Mouse (Mus musculus) kidney, adult 9 months (tissue): Measurements from ENCODE around the gene Cdh26.

Source experiments
- DNase-seq: peaks from one replicate; pipeline ENCODE4 v3.0.0; 2022

Cdh26 gene

GRCm38 (mm10) chr2:178430231-178430630 is at the start of gene Cdh26:
Gene Cdh26, plus strand, starts transcription at chr2:178430531.
- DNase-seq: no peak

DNA sequence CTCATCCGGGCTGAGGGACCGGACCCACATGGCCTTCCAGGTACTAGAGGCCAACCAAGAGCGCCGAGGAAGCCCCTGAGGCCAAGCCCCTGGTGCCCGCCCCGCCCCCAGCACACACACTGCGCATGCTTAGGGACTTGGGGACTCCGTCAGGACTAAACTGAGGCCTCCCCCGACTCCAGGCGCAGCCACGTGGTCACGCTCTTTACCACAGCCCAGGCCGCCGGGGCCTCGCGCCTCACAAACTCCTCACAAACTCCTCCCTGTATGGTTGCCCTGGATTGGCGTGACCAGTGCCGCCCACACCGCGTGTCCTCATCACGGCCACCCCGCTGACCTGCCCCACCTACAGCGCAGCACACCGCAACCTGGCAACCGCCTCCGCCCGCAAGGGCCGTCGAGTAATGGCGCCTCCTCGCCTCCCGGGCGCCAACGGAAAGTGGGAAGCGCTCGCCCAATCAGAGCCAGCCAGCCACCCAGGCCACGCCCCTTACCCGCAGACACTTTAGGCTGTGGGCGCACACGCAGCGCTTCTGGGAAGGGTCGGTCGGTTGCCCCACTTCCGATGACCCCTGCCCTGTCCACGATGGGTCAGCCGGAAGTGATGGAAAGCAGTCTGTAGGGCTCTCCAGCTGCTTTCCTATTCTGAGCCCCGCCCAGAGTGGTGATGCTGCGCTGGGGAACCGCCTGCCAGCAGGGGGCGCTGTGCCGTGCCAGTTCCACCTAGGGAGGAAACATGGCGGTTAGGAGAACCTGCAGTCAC is 23.1 kb upstream of the Cdh26 start, which contains the start of gene Sycp2:
Sycp2 (minus strand) TSS at position 633 of the 763 bp plus-strand sequence.
- DNase-seq: no peak

DNA sequence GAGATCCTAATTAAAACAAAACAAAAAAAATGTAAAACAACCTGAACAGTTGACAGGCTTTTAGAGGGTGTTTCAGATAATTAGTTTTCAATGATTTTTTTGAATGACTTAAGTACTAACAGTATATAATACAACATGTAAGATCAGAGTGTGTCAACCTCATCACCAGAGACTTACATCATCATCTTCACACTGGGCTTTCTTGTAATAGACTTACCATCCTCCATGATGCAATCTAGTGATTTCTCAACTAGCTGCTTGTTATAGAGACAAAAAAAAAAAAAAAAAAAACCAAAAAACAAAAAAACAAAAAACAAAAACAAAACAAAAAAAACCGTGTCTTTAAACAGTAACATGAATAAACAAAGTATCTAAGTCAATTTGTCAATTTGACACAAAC is 21.3 kb upstream of the Cdh26 start:
- DNase-seq: no peak

- no peak for DNase-seq
Measured at GRCm38 (mm10) chr2:178410286-178410685, 20.0 kb upstream of the Cdh26 start.

GRCm38 (mm10) chr2:178412598-178412997 is 17.7 kb upstream of the Cdh26 start:
- no peak for DNase-seq

DNA sequence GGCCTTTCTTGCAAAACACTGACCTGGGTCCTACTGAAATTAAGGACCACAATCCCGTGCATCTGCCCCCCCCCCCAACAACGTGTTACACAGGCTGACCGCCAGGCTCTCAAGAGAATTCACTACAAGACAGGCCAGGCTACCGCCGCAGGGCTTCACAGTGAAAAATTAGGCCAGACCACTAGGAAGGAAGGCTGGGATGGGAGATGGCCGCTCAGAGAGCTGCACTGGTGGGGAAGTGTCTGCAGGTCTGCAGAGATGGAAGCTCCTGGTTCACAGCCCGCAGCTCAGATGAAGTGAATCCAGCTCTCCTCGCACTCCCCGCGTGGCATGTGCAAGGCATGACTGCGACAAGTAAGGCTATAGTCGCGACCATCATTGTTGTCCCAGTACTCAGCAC is 17.2 kb upstream of the Cdh26 start:
- DNase-seq: no peak

DNA sequence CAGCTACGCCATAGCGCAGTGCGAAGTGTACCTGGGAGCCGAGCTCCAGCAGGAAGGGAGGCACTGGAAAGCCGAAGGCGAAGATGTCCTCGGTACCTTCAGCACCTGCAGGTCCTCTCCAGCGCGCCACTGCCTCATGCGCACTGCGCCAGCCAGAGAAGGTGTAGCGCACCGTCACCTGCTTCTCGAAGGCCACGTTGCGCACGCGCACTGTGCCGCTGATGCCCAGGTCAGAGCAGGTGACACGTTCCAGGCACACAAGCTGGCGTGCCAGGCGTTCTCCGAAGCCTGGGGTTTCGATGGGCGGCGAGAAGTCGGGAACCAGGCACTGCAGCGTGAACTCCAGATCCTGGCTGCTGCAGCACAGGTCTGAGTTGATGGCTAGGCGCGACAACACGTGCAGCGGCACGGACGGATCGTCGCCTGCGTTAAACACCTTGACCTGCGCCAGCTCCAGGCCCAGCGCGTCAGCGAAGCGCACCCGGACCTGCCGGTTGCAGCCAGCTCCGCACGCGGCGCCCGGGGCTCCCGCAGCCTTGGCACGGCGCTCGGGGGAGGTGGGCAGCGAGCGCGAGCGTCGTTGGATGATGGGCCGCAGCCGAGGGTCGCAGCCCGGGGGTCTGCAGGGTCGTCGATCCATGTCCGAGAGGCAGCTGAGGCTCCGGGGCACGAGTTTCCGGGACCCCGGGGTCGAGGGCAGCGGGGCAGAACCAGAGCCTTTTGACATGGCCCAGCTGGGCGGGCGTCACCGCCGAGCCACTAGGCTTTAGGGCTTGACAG is 16.7 kb upstream of the Cdh26 start:
- DNase-seq: no peak

DNA sequence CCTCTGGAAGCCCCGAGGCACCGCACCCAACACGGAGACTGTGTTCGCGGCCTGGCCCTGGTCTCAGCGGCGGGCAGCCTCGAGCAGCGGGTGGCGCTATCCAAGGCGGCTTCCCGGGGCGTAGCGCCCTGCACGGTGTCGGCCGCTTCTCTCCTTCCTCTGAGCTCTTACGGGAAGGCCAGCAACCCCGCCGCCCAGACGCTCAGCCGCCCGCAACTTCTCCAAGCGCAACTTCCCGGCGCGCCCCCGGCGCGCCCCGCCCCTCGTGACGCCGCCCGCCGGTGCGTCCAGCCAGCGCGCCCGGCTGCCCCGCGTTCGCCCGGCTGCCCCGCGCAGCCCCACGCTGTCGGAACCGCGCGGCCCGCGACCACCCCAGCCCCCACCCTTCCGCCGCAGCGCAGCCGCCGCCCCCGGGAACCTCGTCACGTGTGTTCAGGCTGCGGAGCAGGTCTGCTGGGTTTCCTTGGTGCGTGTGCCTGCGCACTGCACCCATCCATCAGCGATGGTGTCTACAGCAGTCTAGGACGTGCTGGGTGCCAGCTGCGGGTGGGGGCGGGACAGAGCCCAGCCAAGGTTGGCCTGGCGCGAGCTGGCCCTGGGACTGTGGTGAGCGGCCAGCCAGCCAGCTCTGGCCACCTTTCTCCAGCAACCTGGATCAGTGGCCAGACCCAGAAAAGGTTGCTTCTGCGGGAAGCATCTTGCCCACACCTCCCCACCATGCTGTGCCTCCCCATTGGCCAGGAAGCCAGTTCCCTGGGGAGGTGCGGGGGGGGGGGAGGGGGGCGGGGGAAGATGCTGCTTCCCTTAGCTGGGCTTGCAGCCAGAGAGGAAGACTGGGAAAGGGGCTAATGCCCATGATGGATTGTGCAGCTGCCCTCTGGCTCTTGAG is 15.8 kb upstream of the Cdh26 start, which contains the start of the genes Ppp1r3d and Fam217b:
Ppp1r3d (minus strand) TSS at position 212 of the 889 bp plus-strand sequence.
Fam217b (plus strand) TSS at position 264 of the 889 bp plus-strand sequence.
- peak; percentile 40 for DNase-seq

DNA sequence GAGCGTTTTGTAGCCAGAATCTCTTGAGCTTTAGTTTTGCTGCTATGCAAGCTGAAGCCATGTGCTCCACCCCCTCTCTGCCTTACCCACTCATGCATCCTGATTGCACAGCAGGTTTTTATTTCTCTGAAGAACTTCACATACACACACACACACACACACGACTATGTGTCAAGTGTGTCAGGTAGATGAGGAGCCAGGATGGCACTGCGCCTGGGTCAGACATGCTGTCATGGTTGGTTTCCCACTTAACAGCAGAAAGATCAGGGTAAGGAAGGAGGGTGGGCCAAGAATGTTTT is 15.2 kb upstream of the Cdh26 start:
- DNase-seq: no peak

DNA sequence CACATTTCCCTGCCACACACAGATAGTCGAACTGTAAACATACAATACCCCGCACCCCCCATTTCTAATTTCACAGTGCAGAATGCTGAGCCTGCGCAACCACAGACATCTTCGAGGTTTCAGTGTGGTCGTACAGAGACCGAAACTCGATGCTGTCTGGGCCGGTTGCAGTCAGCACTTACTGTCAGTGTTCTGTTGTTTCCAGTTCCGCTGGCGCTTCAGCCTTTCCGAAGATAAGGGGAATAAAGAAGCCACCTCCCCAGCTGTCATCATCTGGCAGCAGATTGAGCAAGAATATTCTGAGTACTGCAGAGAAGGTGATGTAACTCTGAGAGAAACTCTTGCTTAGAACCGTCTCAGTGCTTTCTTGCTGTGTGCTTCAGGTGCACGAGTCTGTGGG is 13.9 kb upstream of the Cdh26 start:
- no peak for DNase-seq

- no peak for DNase-seq
Measured at GRCm38 (mm10) chr2:178416970-178417369, 13.4 kb upstream of the Cdh26 start.

- DNase-seq: no peak
Measured at GRCm38 (mm10) chr2:178420576-178420975, 9.8 kb upstream of the Cdh26 start.

- no peak for DNase-seq
Measured at GRCm38 (mm10) chr2:178421603-178422002, 8.7 kb upstream of the Cdh26 start.

DNA sequence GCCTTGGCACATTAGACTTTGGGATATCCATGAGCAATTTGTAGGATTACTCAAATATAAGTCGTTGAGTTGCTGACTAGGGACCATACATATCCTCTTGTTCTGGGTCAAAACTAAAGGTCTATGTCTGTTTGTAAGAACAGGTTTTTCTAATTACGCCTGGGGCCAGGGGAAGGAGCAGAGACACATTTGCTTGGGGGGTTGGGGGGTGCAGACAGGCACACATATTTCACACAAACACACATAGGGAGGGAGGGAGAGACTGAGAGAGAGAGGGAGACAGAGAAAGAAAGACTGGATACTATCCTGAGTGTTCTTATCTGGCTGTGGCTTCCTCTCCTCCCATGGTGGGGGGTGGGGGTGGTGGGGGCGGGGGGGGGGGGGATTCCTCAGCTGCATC is 8.1 kb upstream of the Cdh26 start:
- no peak for DNase-seq

DNA sequence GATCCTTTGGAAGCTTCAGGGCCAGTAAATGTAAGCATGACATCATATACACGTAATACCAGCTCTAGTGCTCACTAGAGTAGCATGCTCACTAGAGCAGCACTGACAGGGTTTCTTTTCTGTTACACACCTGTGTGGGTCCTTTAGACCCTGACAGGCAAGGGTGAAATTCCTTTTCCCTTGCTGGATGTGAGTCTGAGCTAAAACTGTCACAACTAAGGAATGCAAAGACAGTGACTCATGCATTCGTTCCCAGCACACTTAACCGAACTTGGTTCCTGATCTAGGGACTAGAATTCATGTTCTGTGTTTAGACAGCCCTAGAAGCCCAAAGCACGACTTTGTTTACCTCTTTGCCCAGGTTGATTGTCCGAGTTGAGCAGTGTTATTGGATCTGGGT is 7.1 kb upstream of the Cdh26 start:
- DNase-seq: no peak

DNA sequence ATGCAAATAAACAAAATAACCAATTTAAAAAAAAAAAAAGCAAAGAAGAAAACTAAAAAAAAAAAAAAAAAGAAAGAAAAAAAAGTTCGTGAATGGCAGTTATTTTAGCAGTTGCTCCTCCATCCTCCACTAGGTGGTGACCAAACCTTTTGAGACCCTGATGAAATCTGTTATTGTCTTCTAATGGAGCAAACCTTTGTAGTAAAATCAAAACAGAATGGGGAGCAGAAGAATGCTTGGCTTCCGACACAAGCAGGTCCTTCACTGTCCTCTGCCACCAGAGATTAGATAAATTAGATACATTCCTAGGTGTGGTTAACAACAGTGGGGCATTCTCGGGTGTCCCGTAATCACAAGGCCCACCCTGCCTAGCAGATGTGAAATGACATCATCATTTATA is 4.1 kb upstream of the Cdh26 start:
- DNase-seq: peak; percentile 31

GRCm38 (mm10) chr2:178427181-178427580 is 3.1 kb upstream of the Cdh26 start:
- DNase-seq: no peak

GRCm38 (mm10) chr2:178428183-178428582 is 2.1 kb upstream of the Cdh26 start:
- DNase-seq: no peak

DNA sequence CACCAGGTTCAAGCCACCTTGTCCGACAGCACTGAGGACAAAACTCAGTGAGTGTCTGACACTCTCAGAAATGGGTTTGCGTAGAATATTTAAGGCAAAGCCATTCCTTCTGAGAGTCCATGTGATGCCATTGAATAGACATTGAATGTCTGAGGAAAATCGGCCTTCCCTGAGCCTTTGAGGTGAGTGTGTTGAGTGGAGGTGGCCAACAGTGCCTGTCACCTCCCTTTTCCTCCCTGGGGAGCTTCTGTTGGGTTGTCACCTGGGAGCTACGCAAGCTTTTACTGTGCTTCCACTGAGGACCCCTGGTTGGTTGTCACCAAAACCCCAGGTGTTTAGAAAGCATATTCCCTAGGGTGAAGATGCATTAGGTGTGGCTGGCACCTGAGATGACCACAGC is 1.7 kb upstream of the Cdh26 start:
- DNase-seq: no peak

DNA sequence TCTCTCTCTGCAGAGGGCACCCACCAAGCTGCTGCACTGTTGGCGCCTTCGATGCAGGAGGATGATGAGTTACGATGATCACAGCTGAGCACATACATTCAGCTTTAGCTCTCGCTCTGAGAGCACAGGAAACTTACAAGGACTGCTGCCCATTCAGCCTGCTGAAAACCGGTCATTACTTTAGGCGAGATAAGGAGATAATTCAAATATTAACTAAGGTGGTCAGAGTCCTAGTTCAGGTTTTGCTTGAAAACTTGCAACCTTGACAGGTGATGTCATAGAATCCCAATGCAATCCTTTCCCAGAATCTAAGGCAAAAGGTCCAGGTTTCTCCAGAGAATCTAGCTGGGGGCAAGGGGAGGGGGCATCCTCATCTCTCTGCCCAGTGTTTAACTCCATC is 905 bp upstream of the Cdh26 start:
- DNase-seq: no peak

DNA sequence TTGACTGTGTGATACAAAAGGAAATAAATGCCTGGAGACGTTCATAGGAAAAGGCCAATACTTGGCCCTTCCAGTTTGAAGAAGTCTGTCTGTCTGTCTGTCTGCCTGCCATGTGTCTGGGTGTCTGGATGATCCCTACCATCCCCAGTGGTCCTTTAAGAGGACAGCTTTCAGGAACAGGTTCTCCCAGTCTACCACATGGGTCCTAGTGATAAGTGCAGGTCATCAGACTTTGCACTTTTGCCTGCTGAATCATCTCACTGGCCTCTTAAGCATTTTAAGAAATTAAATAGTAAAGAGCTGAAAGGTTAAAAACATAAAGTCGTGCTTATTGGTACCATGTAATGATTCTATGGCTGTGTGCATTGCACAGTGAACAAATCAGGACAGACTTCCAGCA is 3.2 kb downstream of the Cdh26 start:
- DNase-seq: no peak

DNA sequence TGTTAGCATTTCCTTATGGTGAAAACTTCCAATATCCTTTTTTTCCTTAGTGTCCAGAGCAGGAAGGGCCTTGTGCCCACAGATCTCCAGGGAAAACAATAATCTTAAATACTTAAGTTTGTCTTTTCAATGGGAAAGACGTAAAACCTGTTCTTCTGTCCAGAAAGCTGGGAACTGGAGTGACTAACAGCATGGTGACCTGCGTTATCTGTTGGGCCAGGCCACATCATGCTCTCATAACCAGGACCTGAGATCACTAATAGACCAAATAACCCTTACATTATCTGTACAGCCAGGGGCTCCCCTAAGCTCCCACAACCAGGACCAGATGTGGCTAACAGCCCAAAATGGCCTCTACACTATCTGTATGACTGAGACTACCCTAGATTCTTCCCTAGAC is 3.6 kb downstream of the Cdh26 start:
- DNase-seq: no peak

DNA sequence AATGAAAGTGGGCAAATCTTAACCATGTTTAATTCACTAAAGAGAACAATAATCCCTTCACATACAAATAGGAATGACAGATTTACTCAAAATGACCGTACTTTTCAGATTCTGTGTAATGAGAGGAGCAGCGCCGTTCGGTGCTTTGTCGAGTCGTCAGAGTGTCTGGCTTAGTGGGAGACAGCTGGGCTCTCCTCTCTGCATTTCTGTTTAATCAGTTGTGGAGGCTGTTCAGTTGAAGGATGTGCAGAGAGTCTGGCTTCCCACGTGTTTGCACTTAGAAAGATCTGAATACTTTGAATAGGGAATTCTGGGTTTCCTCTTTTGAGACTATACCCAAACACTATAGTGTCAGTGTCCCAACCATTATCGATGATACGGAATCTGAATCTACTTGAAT is 7.0 kb downstream of the Cdh26 start:
- no peak for DNase-seq
